Mouse (Mus musculus) kidney, adult 2 months (tissue): ENCODE measurements around the gene Tmem200b.

Experiments
- CTCF ChIP-seq: fragments of 200-500 bp; conservative IDR thresholded peaks from 2 replicates; pipeline ENCODE4 v1.5.1; 2011; ENCODE audit warnings: low read depth, mild to moderate bottlenecking, control low read depth, low read length, moderate library complexity, mixed read lengths; ENCODE audit not compliant: insufficient read depth, insufficient read length
- POLR2A ChIP-seq: fragments of 200-500 bp; IDR thresholded peaks from one replicate; pipeline ENCODE4 v1.6.1; 2011; ENCODE audit warnings: low read depth, low read length, control low read depth

GRCm38 (mm10) chr4:131970244-131970853 lies 48.8 kb downstream of the Tmem200b start:
- TF ChIP-seq CTCF (no peak), POLR2A (no peak)
